ENCODE assay signal across 8 mouse cellular contexts in the genomic region with DNA sequence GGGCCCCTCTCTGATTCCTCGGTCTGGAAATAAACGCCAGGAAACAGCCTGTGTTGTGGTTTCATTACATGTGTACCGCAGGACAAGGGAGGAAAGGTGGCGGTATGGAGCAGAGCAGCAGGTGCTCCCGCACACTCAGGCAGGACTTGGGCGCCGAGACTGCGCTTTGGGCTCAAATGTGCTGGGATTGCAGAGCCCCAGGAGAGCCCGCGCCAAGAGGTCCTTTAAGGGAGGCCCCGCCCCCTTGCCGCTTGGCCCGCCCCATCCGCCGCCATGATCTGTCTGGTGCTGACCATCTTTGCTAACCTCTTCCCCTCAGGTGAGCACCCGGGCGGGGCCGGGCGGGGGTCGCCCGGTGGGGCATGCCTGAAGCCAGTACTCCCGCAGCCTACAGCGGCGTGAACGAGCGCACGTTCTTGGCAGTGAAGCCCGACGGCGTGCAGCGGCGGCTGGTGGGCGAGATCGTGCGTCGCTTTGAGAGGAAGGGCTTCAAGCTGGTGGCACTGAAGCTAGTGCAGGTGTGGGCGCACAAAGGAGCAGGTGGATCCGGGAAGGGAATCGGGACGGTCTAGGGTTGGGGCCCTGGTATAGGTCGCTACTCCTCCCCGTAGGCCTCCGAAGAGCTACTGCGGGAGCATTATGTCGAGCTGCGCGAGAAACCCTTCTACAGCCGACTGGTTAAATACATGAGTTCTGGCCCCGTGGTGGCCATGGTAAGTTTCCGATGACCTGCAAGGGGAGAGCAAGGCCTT. TPM values are rescaled to one million over a fixed set of nuclear protein-coding genes. Genes with fewer than 3 reads are reported as not detected.
DNase-seq lines count a peak whose midpoint lies in the region; ATAC-seq lines count a peak whose summit lies in the region.

A gene (plus strand): TSS at position 260 of the 752 bp plus-strand sequence.

- peak within 1 kb of the TSS; percentile 92 for H3K4me3 ChIP-seq in intestine, embryonic 16.5 days (ENCODE audit: low read length)
- H3K4me3 ChIP-seq in limb, embryonic 11.5 days (ENCODE audit: low read depth, low read length) = peak within 1 kb of the TSS; percentile 81
- H3K4me3 ChIP-seq in midbrain, embryonic 12.5 days = peak within 1 kb of the TSS; percentile 91

- H3K4me2 ChIP-seq in intestine, embryonic 16.5 days (ENCODE audit: low read depth, low read length) = peak within 1 kb of the TSS; percentile 96
- H3K4me2 ChIP-seq in limb, embryonic 11.5 days (ENCODE audit: low read depth, severe bottlenecking) = peak within 1 kb of the TSS; percentile 59
- H3K4me2 ChIP-seq in midbrain, embryonic 12.5 days (replicated peaks) = peak within 1 kb of the TSS; percentile 100

- 2% methylated on average over 50 of the region's 50 CpGs for WGBS in intestine, embryonic 16.5 days
- 1% methylated on average over 50 of the region's 50 CpGs for WGBS in limb, embryonic 11.5 days
- 1% methylated on average over 50 of the region's 50 CpGs for WGBS in midbrain, embryonic 12.5 days

- H3K27me3 ChIP-seq in intestine, embryonic 16.5 days (replicated peaks; ENCODE audit: control insufficient read depth, insufficient read depth, low read length) = no peaks in the 10 kb centered on the region
- H3K27me3 ChIP-seq in limb, embryonic 11.5 days (ENCODE audit: control insufficient read depth, insufficient read depth, low read length) = no peaks in the 10 kb centered on the region
- no peaks in the 10 kb centered on the region for H3K27me3 ChIP-seq in midbrain, embryonic 12.5 days

- H3K36me3 ChIP-seq in intestine, embryonic 16.5 days (ENCODE audit: control insufficient read depth, insufficient read depth, low read length) = peaks cover 36% of the 10 kb centered on the region
- peaks cover 37% of the 10 kb centered on the region for H3K36me3 ChIP-seq in limb, embryonic 11.5 days (ENCODE audit: control insufficient read depth, insufficient read depth, low read length)
- peaks cover 66% of the 10 kb centered on the region for H3K36me3 ChIP-seq in midbrain, embryonic 12.5 days

- peak within 1 kb of the TSS; percentile 95 for H3K9ac ChIP-seq in intestine, embryonic 16.5 days (ENCODE audit: low read depth, low read length)
- H3K9ac ChIP-seq in limb, embryonic 11.5 days (ENCODE audit: low read length) = peak within 1 kb of the TSS; percentile 70
- H3K9ac ChIP-seq in midbrain, embryonic 12.5 days (replicated peaks) = peak within 1 kb of the TSS; percentile 87

- peak; percentile 59 to 73 for DNase-seq in urinary bladder, adult 18-20 months (ENCODE audit: low spot score in 2 of 2)
- no peak for DNase-seq in urinary bladder, postnatal 10 days (ENCODE audit: low spot score)
- DNase-seq in embryo, embryonic 11 days = peak; percentile 85
- no peak for DNase-seq in gonadal fat pad, adult 2 months (ENCODE audit: low read depth)
- peak; percentile 81 for DNase-seq in limb, embryonic 11.5 days (ENCODE audit: low spot score)
- DNase-seq in spleen, adult 12 weeks (ENCODE audit: low spot score) = peak; percentile 63

- H3K9me3 ChIP-seq in intestine, embryonic 16.5 days (ENCODE audit: control insufficient read depth, low read length) = no peaks in the 10 kb centered on the region
- no peaks in the 10 kb centered on the region for H3K9me3 ChIP-seq in limb, embryonic 11.5 days (ENCODE audit: control insufficient read depth, low read length)
- no peaks in the 10 kb centered on the region for H3K9me3 ChIP-seq in midbrain, embryonic 12.5 days

- H3K27ac ChIP-seq in intestine, embryonic 16.5 days (ENCODE audit: low read length) = peak within 1 kb of the TSS; percentile 94
- H3K27ac ChIP-seq in limb, embryonic 11.5 days (replicated peaks; ENCODE audit: low read depth, low read length) = peak within 1 kb of the TSS; percentile 1; the same call in 1 of the 2 replicates
- peak within 1 kb of the TSS; percentile 79 for H3K27ac ChIP-seq in midbrain, embryonic 12.5 days (replicated peaks)

- ATAC-seq in intestine, embryonic 16.5 days = peak; percentile 84
- ATAC-seq in limb, embryonic 11.5 days (ENCODE audit: insufficient number of reproducible peaks, low FRiP score, low TSS enrichment, low read depth) = peak; percentile 64; the same call in 1 of the 2 replicates
- ATAC-seq in midbrain, embryonic 12.5 days (ENCODE audit: low FRiP score, low read depth) = peak; percentile 73

- peaks cover 24% of the 10 kb centered on the region for H3K4me1 ChIP-seq in intestine, embryonic 16.5 days (ENCODE audit: control insufficient read depth, insufficient read depth, low read length)
- peaks cover 25% of the 10 kb centered on the region for H3K4me1 ChIP-seq in limb, embryonic 11.5 days (ENCODE audit: control insufficient read depth, insufficient read depth, low read length)
- peaks cover 37% of the 10 kb centered on the region for H3K4me1 ChIP-seq in midbrain, embryonic 12.5 days

RNA-seq across cellular contexts. Expression of the gene that starts here (rescaled TPM):
- polyA plus RNA-seq in gonadal fat pad, adult 2 months (2012; rRNA removed) = 76.6 and 85.3 TPM in 2 replicates
- polyA plus RNA-seq in intestine, embryonic 16.5 days (2015; fragmentation: Nextera tagmentation; extraction: Ambion mirVana) = 76.8 and 77.1 TPM in 2 replicates
- 51.5 and 53.0 TPM in 2 replicates for polyA plus RNA-seq in limb, embryonic 11.5 days (2014; fragmentation: Nextera tagmentation; extraction: Ambion mirVana)
- 43.2 and 54.2 TPM in 2 replicates for polyA plus RNA-seq in midbrain, embryonic 12.5 days (2016; fragmentation: Nextera tagmentation; extraction: Ambion mirVana)

Comparison
In these comparisons a context has a peak if more than half of its experiments do, and no peak if none do; other contexts are left out.
1. DNase-seq: peak in urinary bladder, adult 18-20 months (2 of 2), embryo, embryonic 11 days (single experiment), limb, embryonic 11.5 days (single experiment) and spleen, adult 12 weeks (single experiment); none in urinary bladder, postnatal 10 days (single experiment) and gonadal fat pad, adult 2 months (single experiment).
2. H3K27ac ChIP-seq: peak in every context shown above with its lines; median percentile 94 in intestine, embryonic 16.5 days; 79 in midbrain, embryonic 12.5 days; 1 in limb, embryonic 11.5 days.
3. Peak in every context shown above with its lines, with median percentiles within 50 percentile points of each other: ATAC-seq, H3K4me2 ChIP-seq, H3K4me3 ChIP-seq and H3K9ac ChIP-seq.